Mouse (Mus musculus) kidney, postnatal 0 days (tissue): Measurements from ENCODE around the gene Dll3. TPM values are rescaled to one million over a fixed set of nuclear protein-coding genes. Genes with fewer than 3 reads are reported as not detected.

ENCODE experiments used
- ATAC-seq: fragments of 200-750 bp; cut with Nextera tagmentation; replicated peaks from 2 replicates; pipeline ENCODE4 v1.8.0; 2017; ENCODE audit warnings: low read depth, moderate number of reproducible peaks, moderate TSS enrichment, moderate library complexity; ENCODE audit not compliant: low FRiP score
- DNase-seq: peaks from one replicate; pipeline ENCODE4 v3.0.0-alpha.2; 2016; ENCODE audit warnings: low spot score
- H3K27ac ChIP-seq: fragments of 300-500 bp; sonication (generic); 2 replicates; pipeline ENCODE4 v1.5.1; 2014; ENCODE audit warnings: mild to moderate bottlenecking
- H3K27me3 ChIP-seq: fragments of 300-500 bp; sonication (generic); 2 replicates; pipeline ENCODE4 v1.6.1; 2014; ENCODE audit warnings: low read length, mixed read lengths; ENCODE audit not compliant: insufficient read depth
- H3K36me3 ChIP-seq: fragments of 300-500 bp; sonication (generic); 2 replicates; pipeline ENCODE4 v1.6.1; 2014; ENCODE audit warnings: low read length, mixed read lengths; ENCODE audit not compliant: insufficient read depth
- H3K4me1 ChIP-seq: fragments of 300-500 bp; sonication (generic); replicated peaks from 2 replicates; pipeline ENCODE4 v1.6.1; 2014; ENCODE audit warnings: antibody characterized with exemption, low read length, mixed read lengths; ENCODE audit not compliant: insufficient read depth
- H3K4me2 ChIP-seq: fragments of 300-500 bp; sonication (generic); 2 replicates; pipeline ENCODE4 v1.6.1; 2014; ENCODE audit warnings: mild to moderate bottlenecking, low read length, moderate library complexity, mixed read lengths
- H3K4me3 ChIP-seq: fragments of 300-500 bp; sonication (generic); replicated peaks from 2 replicates; pipeline ENCODE4 v1.5.1; 2014; ENCODE audit warnings: low read depth, low read length
- H3K9ac ChIP-seq: fragments of 300-500 bp; sonication (generic); 2 replicates; pipeline ENCODE4 v1.6.1; 2014; ENCODE audit warnings: low read depth, low read length
- H3K9me3 ChIP-seq: fragments of 300-500 bp; sonication (generic); replicated peaks from 2 replicates; pipeline ENCODE4 v1.6.1; 2016; ENCODE audit warnings: low read length, inconsistent platforms, mixed read lengths
- CTCF ChIP-seq: IDR thresholded peaks from 2 replicates; pipeline ENCODE4 v1.5.1; 2016; ENCODE audit warnings: antibody characterized with exemption, low read depth, mild to moderate bottlenecking, moderate library complexity
- WGBS: fragments of 180-500 bp; shearing (Covaris S2); extraction: QIAGEN DNeasy Blood & Tissue Kit; methylation state at CpG from one replicate; pipeline ENCODE4 v1.1.7; 2014; 5-methylcytosine and 5-hydroxymethylcytosine counted together
- polyA plus RNA-seq: library from polyadenylated mRNA; unstranded; fragments of >200 nt; fragmentation: Nextera tagmentation; extraction: Ambion mirVana; gene quantifications from 2 replicates; pipeline ENCODE4 v1.2.1, GENCODE M21; 2015

Gene Dll3
- polyA plus RNA-seq, 1 experiment from 2014 or later = 0.43 TPM

- peak; percentile 61 for ATAC-seq
- peak within 1 kb of the TSS; percentile 27; the same call in 1 of the 2 replicates for H3K9ac ChIP-seq
Measured at GRCm38 (mm10) chr7:28290638-28291590, 11.1 kb downstream of the Dll3 start, which contains the start of gene Selenov. TSS of gene Selenov (minus strand) at chr7:28291186.

GRCm38 (mm10) chr7:28290165-28290564, 11.9 kb downstream of the Dll3 start:
- no peak for ATAC-seq
- H3K36me3 ChIP-seq = no peaks in the 10 kb centered on the region
- no peak overlapping the region for H3K27ac ChIP-seq
- no peak overlapping the region for H3K9ac ChIP-seq
- peak overlapping the region; percentile 68 for H3K4me2 ChIP-seq
- 2% methylated on average over 18 of the region's 18 CpGs for WGBS
- peaks cover 15% of the 10 kb centered on the region; the same call in 1 of the 2 replicates for H3K4me1 ChIP-seq
- H3K27me3 ChIP-seq = peaks cover 33% of the 10 kb centered on the region
- DNase-seq = peak; percentile 29
- peak overlapping the region; percentile 26 for H3K4me3 ChIP-seq
- no peaks in the 10 kb centered on the region for H3K9me3 ChIP-seq
- TF ChIP-seq CTCF = peak; percentile 42; the same call in 1 of the 2 replicates

More at GRCm38 (mm10) chr7:28290638-28291590, 11.1 kb downstream of the Dll3 start, which contains the start of gene Selenov:
- Histone ChIP-seq H3K36me3 (no peaks in the 10 kb centered on the region), H3K4me2 (peak within 1 kb of the TSS; percentile 68), H3K9me3 (no peaks in the 10 kb centered on the region), H3K27ac (no peak within 1 kb of the TSS), H3K27me3 (peaks cover 33% of the 10 kb centered on the region), H3K4me3 (peak within 1 kb of the TSS; percentile 26), H3K4me1 (peaks cover 15% of the 10 kb centered on the region; the same call in 1 of the 2 replicates)
- TF ChIP-seq CTCF = peak; percentile 26; the same call in 1 of the 2 replicates
- peak; percentile 76 for DNase-seq
- WGBS = 2% methylated on average over 52 of the region's 52 CpGs

- H3K27ac ChIP-seq = no peak overlapping the region
- TF ChIP-seq CTCF = no peak
- DNase-seq (no peak), ATAC-seq (no peak)
- no peaks in the 10 kb centered on the region for H3K9me3 ChIP-seq
- WGBS = 39% methylated on average over 7 of the region's 7 CpGs
- no peaks in the 10 kb centered on the region for H3K36me3 ChIP-seq
- H3K27me3 ChIP-seq = no peaks in the 10 kb centered on the region
- no peak overlapping the region for H3K9ac ChIP-seq
- H3K4me3 ChIP-seq = no peak overlapping the region
- H3K4me2 ChIP-seq = no peak overlapping the region
- peaks cover 5% of the 10 kb centered on the region for H3K4me1 ChIP-seq
Measured at GRCm38 (mm10) chr7:28280630-28281029, 21.4 kb downstream of the Dll3 start.

GRCm38 (mm10) chr7:28278279-28278652, 23.8 kb downstream of the Dll3 start:
- DNase-seq (no peak), ATAC-seq (no peak)
- no peak for TF ChIP-seq CTCF
- H3K4me1 ChIP-seq = peaks cover 5% of the 10 kb centered on the region
- H3K27me3 ChIP-seq = no peaks in the 10 kb centered on the region
- WGBS = 78% methylated on average over 7 of the region's 7 CpGs
- no peaks in the 10 kb centered on the region for H3K9me3 ChIP-seq
- peak overlapping the region; percentile 63 for H3K4me3 ChIP-seq
- peak overlapping the region; percentile 89 for H3K9ac ChIP-seq
- no peaks in the 10 kb centered on the region for H3K36me3 ChIP-seq
- H3K4me2 ChIP-seq = peak overlapping the region; percentile 88
- H3K27ac ChIP-seq = no peak overlapping the region

- DNase-seq = peak; percentile 96
- no peaks in the 10 kb centered on the region for H3K9me3 ChIP-seq
- WGBS = 2% methylated on average over 66 of the region's 68 CpGs
- H3K4me1 ChIP-seq = peaks cover 5% of the 10 kb centered on the region
- H3K9ac ChIP-seq = peak within 1 kb of the TSS; percentile 89
- TF ChIP-seq CTCF = peak; percentile 93
- peak; percentile 73 for ATAC-seq
- H3K27me3 ChIP-seq = no peaks in the 10 kb centered on the region
- peak within 1 kb of the TSS; percentile 66 for H3K27ac ChIP-seq
- H3K36me3 ChIP-seq = 0 out of 2 replicates have a peak, but pooled peaks cover 4% of the 10 kb centered on the region
- H3K4me3 ChIP-seq = peak within 1 kb of the TSS; percentile 63
- H3K4me2 ChIP-seq = peak within 1 kb of the TSS; percentile 88
Measured at GRCm38 (mm10) chr7:28277615-28278278, 24.3 kb downstream of the Dll3 start, which contains the start of gene Eid2b. TSS of gene Eid2b (plus strand) at chr7:28277739.

GRCm38 (mm10) chr7:28277237-28277614, 24.8 kb downstream of the Dll3 start:
- H3K4me1 ChIP-seq = peaks cover 5% of the 10 kb centered on the region
- H3K9ac ChIP-seq = no peak overlapping the region
- no peak for TF ChIP-seq CTCF
- no peak overlapping the region for H3K4me2 ChIP-seq
- ATAC-seq (no peak), DNase-seq (no peak)
- H3K27me3 ChIP-seq = no peaks in the 10 kb centered on the region
- H3K27ac ChIP-seq = no peak overlapping the region
- no peak overlapping the region for H3K4me3 ChIP-seq
- H3K36me3 ChIP-seq = 0 out of 2 replicates have a peak, but pooled peaks cover 6% of the 10 kb centered on the region
- no peaks in the 10 kb centered on the region for H3K9me3 ChIP-seq
- WGBS = 55% methylated on average over 8 of the region's 8 CpGs
